Mouse (Mus musculus): ENCODE measurements around the gene Thap8. TPM values are rescaled to one million over a fixed set of nuclear protein-coding genes. Genes with fewer than 3 reads are reported as not detected.

The Thap8 gene
- polyA plus RNA-seq, 1 experiment from 2014 or later: 0.68 TPM

GRCm38 (mm10) chr7:30336384-30336783 lies 56.5 kb downstream of the Thap8 start:
- WGBS: 2% methylated on average over 9 of the region's 9 CpGs
- Histone ChIP-seq H3K27me3 (peaks cover 24% of the 10 kb centered on the region), H3K36me3 (ENCODE audit: poor library complexity, severe bottlenecking) (no peaks in the 10 kb centered on the region), H3K27ac (no peak overlapping the region), H3K9me3 (replicated peaks) (no peaks in the 10 kb centered on the region), H3K4me3 (no peak overlapping the region), H3K4me1 (peaks cover 27% of the 10 kb centered on the region), H3K4me2 (peak overlapping the region; percentile 16; the same call in 1 of the 2 replicates), H3K9ac (no peak overlapping the region)
- ATAC-seq: peak; percentile 56

- H3K36me3 ChIP-seq (ENCODE audit: poor library complexity, severe bottlenecking): no peaks in the 10 kb centered on the region
- peaks cover 29% of the 10 kb centered on the region for H3K27me3 ChIP-seq
- H3K9ac ChIP-seq: no peak overlapping the region
- no peak overlapping the region for H3K4me2 ChIP-seq
- peaks cover 2% of the 10 kb centered on the region; the same call in 1 of the 2 replicates for H3K4me1 ChIP-seq
- H3K9me3 ChIP-seq (replicated peaks): no peaks in the 10 kb centered on the region
- ATAC-seq: no peak
- 72% methylated on average over 5 of the region's 5 CpGs for WGBS
- H3K27ac ChIP-seq: no peak overlapping the region
- no peak overlapping the region for H3K4me3 ChIP-seq
These were observed 59.7 kb downstream of the Thap8 start for GRCm38 (mm10) chr7:30339432-30340109.

Other genes with a start within 250 kb of the Thap8 start
- gene Zfp14, start 228.7 kb upstream of the Thap8 start, polyA plus RNA-seq (2015; fragmentation: Nextera tagmentation; extraction: Ambion mirVana): 9.6 and 10.6 TPM in 2 replicates
- gene Zfp82, start 207.2 kb upstream of the Thap8 start, polyA plus RNA-seq (2015; fragmentation: Nextera tagmentation; extraction: Ambion mirVana): 10.3 and 11.8 TPM in 2 replicates
- 1.7 and 3.5 TPM in 2 replicates for gene Gm26920, start 189.7 kb upstream of the Thap8 start, polyA plus RNA-seq (2015; fragmentation: Nextera tagmentation; extraction: Ambion mirVana)
- 19.3 and 20.9 TPM in 2 replicates for gene Zfp566, start 189.6 kb upstream of the Thap8 start, polyA plus RNA-seq (2015; fragmentation: Nextera tagmentation; extraction: Ambion mirVana)
- 118 and 121 TPM in 2 replicates for gene Zfp260, start 185.3 kb upstream of the Thap8 start, polyA plus RNA-seq (2015; fragmentation: Nextera tagmentation; extraction: Ambion mirVana)
- 19.0 and 21.1 TPM in 2 replicates for gene Zfp382, start 158.2 kb upstream of the Thap8 start, polyA plus RNA-seq (2015; fragmentation: Nextera tagmentation; extraction: Ambion mirVana)
- gene Zfp146, start 110.3 kb upstream of the Thap8 start, polyA plus RNA-seq (2015; fragmentation: Nextera tagmentation; extraction: Ambion mirVana): 19.5 and 23.7 TPM in 2 replicates
- gene Cox7a1, start 96.0 kb upstream of the Thap8 start, polyA plus RNA-seq (2015; fragmentation: Nextera tagmentation; extraction: Ambion mirVana): 1.7 and 4.4 TPM in 2 replicates
- 51.9 and 54.9 TPM in 2 replicates for gene Capns1, start 81.3 kb upstream of the Thap8 start, polyA plus RNA-seq (2015; fragmentation: Nextera tagmentation; extraction: Ambion mirVana)
- gene Polr2i, start 48.1 kb upstream of the Thap8 start, polyA plus RNA-seq (2015; fragmentation: Nextera tagmentation; extraction: Ambion mirVana): 189 and 194 TPM in 2 replicates
- gene Tbcb, start 47.8 kb upstream of the Thap8 start, polyA plus RNA-seq (2015; fragmentation: Nextera tagmentation; extraction: Ambion mirVana): 318 and 339 TPM in 2 replicates
- not detected in 2 replicates for gene Ovol3, start 44.4 kb upstream of the Thap8 start, polyA plus RNA-seq (2015; fragmentation: Nextera tagmentation; extraction: Ambion mirVana)
- 11.6 and 13.2 TPM in 2 replicates for gene Wdr62, start 325 bp downstream of the Thap8 start, polyA plus RNA-seq (2015; fragmentation: Nextera tagmentation; extraction: Ambion mirVana)
- gene Clip3, start 11.6 kb downstream of the Thap8 start, polyA plus RNA-seq (2015; fragmentation: Nextera tagmentation; extraction: Ambion mirVana): 88.8 and 91.4 TPM in 2 replicates
- 101 and 102 TPM in 2 replicates for gene Alkbh6, start 28.6 kb downstream of the Thap8 start, polyA plus RNA-seq (2015; fragmentation: Nextera tagmentation; extraction: Ambion mirVana)
- 9.2 and 12.7 TPM in 2 replicates for gene Syne4, start 34.7 kb downstream of the Thap8 start, polyA plus RNA-seq (2015; fragmentation: Nextera tagmentation; extraction: Ambion mirVana)
- not detected in 2 replicates for gene E130208F15Rik, start 41.6 kb downstream of the Thap8 start, polyA plus RNA-seq (2015; fragmentation: Nextera tagmentation; extraction: Ambion mirVana)
- 24.2 and 24.7 TPM in 2 replicates for gene Sdhaf1, start 43.8 kb downstream of the Thap8 start, polyA plus RNA-seq (2015; fragmentation: Nextera tagmentation; extraction: Ambion mirVana)
- gene Lrfn3, start 82.7 kb downstream of the Thap8 start, polyA plus RNA-seq (2015; fragmentation: Nextera tagmentation; extraction: Ambion mirVana): 8.1 and 9.7 TPM in 2 replicates
- 12.1 and 15.6 TPM in 2 replicates for gene Tyrobp, start 133.7 kb downstream of the Thap8 start, polyA plus RNA-seq (2015; fragmentation: Nextera tagmentation; extraction: Ambion mirVana)
- 0.88 TPM in 1 of 2 replicates, not detected in the other for gene Hcst, start 139.8 kb downstream of the Thap8 start, polyA plus RNA-seq (2015; fragmentation: Nextera tagmentation; extraction: Ambion mirVana)
- gene Nfkbid, start 141.6 kb downstream of the Thap8 start, polyA plus RNA-seq (2015; fragmentation: Nextera tagmentation; extraction: Ambion mirVana): 1.3 and 1.6 TPM in 2 replicates
- 306 and 329 TPM in 2 replicates for gene Aplp1, start 165.4 kb downstream of the Thap8 start, polyA plus RNA-seq (2015; fragmentation: Nextera tagmentation; extraction: Ambion mirVana)
- gene Kirrel2, start 177.6 kb downstream of the Thap8 start, polyA plus RNA-seq (2015; fragmentation: Nextera tagmentation; extraction: Ambion mirVana): 0.36 and 0.65 TPM in 2 replicates
- gene Nphs1, start 178.2 kb downstream of the Thap8 start, polyA plus RNA-seq (2015; fragmentation: Nextera tagmentation; extraction: Ambion mirVana): 0.15 and 0.18 TPM in 2 replicates
- 0.31 TPM in 1 of 2 replicates, not detected in the other for gene Prodh2, start 213.5 kb downstream of the Thap8 start, polyA plus RNA-seq (2015; fragmentation: Nextera tagmentation; extraction: Ambion mirVana)